7 mouse cellular contexts compared by ENCODE assay signal in genomic region chr2:145168405-145168971, GRCm38 (mm10). TPM values are rescaled to one million over a fixed set of nuclear protein-coding genes. Genes with fewer than 3 reads are reported as not detected.
DNase-seq lines count a peak whose midpoint lies in the region; ATAC-seq and TF ChIP-seq lines count a peak whose summit lies in the region.

No protein-coding gene starts in this region.

- no peak for DNase-seq in neural tube, embryonic 11.5 days (ENCODE audit: low spot score)
- DNase-seq in neural tube, embryonic 10.5 days (ENCODE audit: extremely low spot score, low spot score) = no peak
- DNase-seq in midbrain, embryonic 14.5 days = peak; percentile 37
- no peak for DNase-seq in adrenal gland, adult 8-10 months
- no peak for DNase-seq in yolk sac, embryonic 10.5 days (ENCODE audit: low spot score)

- peak; percentile 18 for ATAC-seq in neural tube, embryonic 11.5 days (ENCODE audit: insufficient read depth, low FRiP score, low TSS enrichment)
- 0 out of 2 replicates have a peak, but pooled peaks have one; percentile 3 for ATAC-seq in embryonic facial prominence, embryonic 15.5 days (ENCODE audit: insufficient number of reproducible peaks, low FRiP score, low TSS enrichment, low read depth)
- ATAC-seq in intestine, postnatal 0 days = peak; percentile 3; the same call in 1 of the 2 replicates
- peak; percentile 3; the same call in 1 of the 2 replicates for ATAC-seq in midbrain, embryonic 14.5 days (ENCODE audit: low FRiP score, low TSS enrichment)

- H3K9ac ChIP-seq in neural tube, embryonic 11.5 days (ENCODE audit: low read length) = peak overlapping the region; percentile 83
- H3K9ac ChIP-seq in embryonic facial prominence, embryonic 15.5 days = peak overlapping the region; percentile 62
- H3K9ac ChIP-seq in intestine, postnatal 0 days (ENCODE audit: low read depth, low read length) = peak overlapping the region; percentile 54
- H3K9ac ChIP-seq in midbrain, embryonic 14.5 days (replicated peaks; ENCODE audit: low read length) = peak overlapping the region; percentile 85

- WGBS in neural tube, embryonic 11.5 days = 10% methylated on average over 10 of the region's 10 CpGs
- WGBS in embryonic facial prominence, embryonic 15.5 days = 8% methylated on average over 10 of the region's 10 CpGs
- 9% methylated on average over 10 of the region's 10 CpGs for WGBS in intestine, postnatal 0 days
- 7% methylated on average over 10 of the region's 10 CpGs for WGBS in midbrain, embryonic 14.5 days

- peaks cover 2% of the 10 kb centered on the region; the same call in 1 of the 2 replicates for H3K4me1 ChIP-seq in neural tube, embryonic 11.5 days (ENCODE audit: control insufficient read depth, insufficient read depth, low read length)
- peaks cover 13% of the 10 kb centered on the region for H3K4me1 ChIP-seq in embryonic facial prominence, embryonic 15.5 days
- peaks cover 4% of the 10 kb centered on the region; the same call in 1 of the 2 replicates for H3K4me1 ChIP-seq in intestine, postnatal 0 days (replicated peaks; ENCODE audit: control insufficient read depth, insufficient read depth, low read length)
- peaks cover 12% of the 10 kb centered on the region for H3K4me1 ChIP-seq in midbrain, embryonic 14.5 days (ENCODE audit: control insufficient read depth, insufficient read depth, low read length)

- H3K4me2 ChIP-seq in neural tube, embryonic 11.5 days (ENCODE audit: low read depth) = peak overlapping the region; percentile 85
- peak overlapping the region; percentile 92 for H3K4me2 ChIP-seq in embryonic facial prominence, embryonic 15.5 days (replicated peaks)
- H3K4me2 ChIP-seq in intestine, postnatal 0 days (replicated peaks; ENCODE audit: low read depth) = peak overlapping the region; percentile 94
- H3K4me2 ChIP-seq in midbrain, embryonic 14.5 days (ENCODE audit: low read length) = peak overlapping the region; percentile 87

- no peaks in the 10 kb centered on the region for H3K9me3 ChIP-seq in neural tube, embryonic 11.5 days (ENCODE audit: control insufficient read depth, low read length)
- no peaks in the 10 kb centered on the region for H3K9me3 ChIP-seq in embryonic facial prominence, embryonic 15.5 days (replicated peaks)
- H3K9me3 ChIP-seq in intestine, postnatal 0 days (ENCODE audit: control insufficient read depth) = no peaks in the 10 kb centered on the region
- no peaks in the 10 kb centered on the region for H3K9me3 ChIP-seq in midbrain, embryonic 14.5 days (ENCODE audit: control insufficient read depth, low read length)

- TF ChIP-seq CTCF in intestine, postnatal 0 days (IDR thresholded peaks at IDR 0.05; ENCODE audit: low read depth) = no peak

- no peaks in the 10 kb centered on the region for H3K27me3 ChIP-seq in neural tube, embryonic 11.5 days (ENCODE audit: control insufficient read depth, insufficient read depth, low read length)
- peaks cover 5% of the 10 kb centered on the region; the same call in 1 of the 2 replicates for H3K27me3 ChIP-seq in embryonic facial prominence, embryonic 15.5 days
- H3K27me3 ChIP-seq in intestine, postnatal 0 days (replicated peaks; ENCODE audit: control insufficient read depth, insufficient read depth, low read length) = no peaks in the 10 kb centered on the region
- H3K27me3 ChIP-seq in midbrain, embryonic 14.5 days (ENCODE audit: control insufficient read depth, insufficient read depth, low read length) = no peaks in the 10 kb centered on the region

- no peaks in the 10 kb centered on the region for H3K36me3 ChIP-seq in neural tube, embryonic 11.5 days (ENCODE audit: control insufficient read depth, insufficient read depth, low read length)
- no peaks in the 10 kb centered on the region for H3K36me3 ChIP-seq in embryonic facial prominence, embryonic 15.5 days
- H3K36me3 ChIP-seq in intestine, postnatal 0 days (ENCODE audit: control insufficient read depth, insufficient read depth) = no peaks in the 10 kb centered on the region
- no peaks in the 10 kb centered on the region for H3K36me3 ChIP-seq in midbrain, embryonic 14.5 days (ENCODE audit: control insufficient read depth, insufficient read depth, low read length)

- peak overlapping the region; percentile 75 for H3K4me3 ChIP-seq in neural tube, embryonic 11.5 days (ENCODE audit: low read depth, low read length)
- peak overlapping the region; percentile 72 for H3K4me3 ChIP-seq in embryonic facial prominence, embryonic 15.5 days (replicated peaks)
- H3K4me3 ChIP-seq in intestine, postnatal 0 days (ENCODE audit: low read depth, low read length) = peak overlapping the region; percentile 66
- peak overlapping the region; percentile 69 for H3K4me3 ChIP-seq in midbrain, embryonic 14.5 days (replicated peaks; ENCODE audit: low read depth, low read length)

- peak overlapping the region; percentile 83 for H3K27ac ChIP-seq in neural tube, embryonic 11.5 days (ENCODE audit: low read depth, low read length)
- peak overlapping the region; percentile 78 for H3K27ac ChIP-seq in embryonic facial prominence, embryonic 15.5 days (replicated peaks)
- peak overlapping the region; percentile 60; the same call in 1 of the 2 replicates for H3K27ac ChIP-seq in intestine, postnatal 0 days (ENCODE audit: low read depth, low read length)
- H3K27ac ChIP-seq in midbrain, embryonic 14.5 days (replicated peaks; ENCODE audit: low read depth, low read length) = peak overlapping the region; percentile 94

RNA-seq across cellular contexts. Expression of gene Slc24a3, which starts 0.9 kb away (rescaled TPM):
- polyA plus RNA-seq in neural tube, embryonic 11.5 days (2014; fragmentation: Nextera tagmentation; extraction: Ambion mirVana) = 5.9 and 6.2 TPM in 2 replicates
- 3.4 and 3.9 TPM in 2 replicates for polyA plus RNA-seq in embryonic facial prominence, embryonic 15.5 days (2015; fragmentation: Nextera tagmentation; extraction: Ambion mirVana)
- 6.5 and 7.0 TPM in 2 replicates for polyA plus RNA-seq in intestine, postnatal 0 days (2015; fragmentation: Nextera tagmentation; extraction: Ambion mirVana)
- polyA plus RNA-seq in midbrain, embryonic 14.5 days (2014; fragmentation: Nextera tagmentation; extraction: Ambion mirVana) = 13.1 and 14.4 TPM in 2 replicates
- total RNA-seq in adrenal gland, adult 8-10 months (2022) = 10 to 100 TPM in 3 of 4 experiments, 1 to 10 TPM in 1; 6.1 to 18.8 (median 14.4) TPM
